Mouse (Mus musculus) layer of hippocampus, postnatal 25 days (tissue): ENCODE results near the gene Rnf152. TPM values are rescaled to one million over a fixed set of nuclear protein-coding genes. Genes with fewer than 3 reads are reported as not detected.

Experiments used
- DNase-seq, 2 experiments: peaks; one replicate each; pipeline ENCODE4 v3.0.0; 2022; ENCODE audit warnings: mixed read lengths in 2 of 2, low spot score in 1 of 2; ENCODE audit errors: extremely low spot score in 1 of 2
- total RNA-seq, 2 experiments: library from RNA; stranded (reverse); gene quantifications; 2 replicates each; pipeline ENCODE4 v1.2.3; 2021

Gene Rnf152
- total RNA-seq, 2 experiments from 2014 or later, result 2.6 TPM

DNA sequence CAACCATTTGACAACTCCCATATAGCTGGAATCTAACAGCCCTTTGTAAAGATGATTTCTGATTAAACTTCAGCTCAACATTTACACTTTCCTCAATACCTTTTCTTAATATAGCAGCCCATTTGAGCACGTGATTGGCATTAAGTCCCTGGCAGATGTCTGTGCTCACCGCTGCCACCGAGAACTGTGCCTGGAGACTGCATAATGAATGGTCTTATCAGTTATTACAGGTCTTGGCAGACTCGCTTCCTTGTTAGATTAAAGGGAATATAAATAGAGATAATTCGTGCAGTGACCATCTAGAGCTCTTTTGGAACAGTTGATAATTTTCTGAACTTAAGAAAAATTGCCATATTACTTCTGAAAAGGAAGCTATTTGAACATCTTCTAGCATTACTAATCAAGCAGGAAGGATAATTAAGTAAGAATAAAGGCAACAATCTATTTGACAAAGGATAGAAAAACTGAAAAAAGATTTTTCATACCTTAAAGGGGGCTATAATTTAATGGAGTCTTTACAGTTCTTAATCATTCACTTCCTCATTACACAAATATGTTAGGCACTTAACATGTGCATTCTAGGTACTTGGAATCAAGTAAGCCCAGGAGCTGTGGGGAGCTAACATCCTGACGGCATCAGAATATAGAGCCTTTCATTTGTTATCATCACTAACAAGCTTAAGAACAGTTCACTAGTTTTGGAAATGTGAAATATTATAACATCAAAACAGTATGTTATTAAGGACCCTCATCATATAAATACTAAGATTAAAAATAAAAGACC is 113.0 kb downstream of the Rnf152 start:
- DNase-seq, result no peak

DNA sequence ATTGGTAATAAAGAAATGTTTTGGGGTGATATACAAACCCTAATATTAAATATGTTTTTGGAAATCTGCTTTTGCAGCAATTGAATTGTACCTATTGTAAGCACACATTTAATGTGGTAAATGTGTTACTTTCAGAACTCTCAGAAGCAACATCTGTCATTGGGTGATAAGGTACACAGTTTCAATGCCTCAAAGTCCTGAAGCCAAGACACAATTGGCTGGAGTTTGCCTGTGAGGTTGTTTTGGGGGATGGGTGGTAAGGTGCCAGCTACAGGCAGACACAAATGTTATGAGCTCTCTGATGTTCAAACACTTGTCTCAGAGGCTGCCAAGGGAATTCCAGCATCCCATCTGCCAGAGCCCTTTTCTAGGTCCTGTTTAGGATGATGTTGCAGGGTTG is 116.3 kb downstream of the Rnf152 start:
- DNase-seq, result no peak
